Mouse (Mus musculus): Measurements from ENCODE around the gene Ppp1r3f.
A peak's percentile ranks its signal among the peaks of the same experiment; 100 is the strongest.

Ppp1r3f gene

DNA sequence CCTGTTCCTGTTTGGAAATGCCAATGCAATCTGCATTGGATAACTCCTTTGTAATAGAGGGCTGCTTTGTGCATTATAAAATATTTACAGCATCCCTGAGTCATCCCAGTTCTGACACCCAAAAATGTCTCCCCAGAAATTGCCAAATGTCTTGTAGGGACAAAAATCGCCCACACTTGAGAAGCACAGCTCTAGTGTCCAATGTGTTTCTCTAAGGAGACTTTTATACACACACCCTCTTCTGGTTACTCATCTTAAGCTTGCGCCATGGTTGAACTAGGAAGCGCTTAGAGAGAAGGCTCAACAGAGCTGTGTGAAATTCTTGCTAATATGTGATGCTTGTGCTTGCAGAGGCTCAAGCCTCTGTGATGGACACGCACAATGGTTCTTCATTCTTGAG is 20.6 kb downstream of the Ppp1r3f start:
- DNase-seq (ENCODE audit: low spot score): no peak

- peak; percentile 5 for DNase-seq (ENCODE audit: low spot score)
Observed at GRCm38 (mm10) chrX:7524961-7525360, 49.1 kb downstream of the Ppp1r3f start.

Data from embryo, embryonic 10 days (tissue).